Mouse (Mus musculus): ENCODE results near the gene Gtpbp1. TPM values are rescaled to one million over a fixed set of nuclear protein-coding genes. Genes with fewer than 3 reads are reported as not detected.

Gtpbp1 gene
- polyA plus RNA-seq, 1 experiment from 2014 or later = 36.4 TPM

GRCm38 (mm10) chr15:79755977-79756625, 65.5 kb downstream of the Gtpbp1 start:
- Histone ChIP-seq H3K4me1 (peaks cover 25% of the 10 kb centered on the region; the same call in 1 of the 2 replicates), H3K27ac (replicated peaks) (peak overlapping the region; percentile 28; the same call in 1 of the 2 replicates), H3K27me3 (no peaks in the 10 kb centered on the region), H3K9me3 (replicated peaks) (no peaks in the 10 kb centered on the region), H3K9ac (no peak overlapping the region), H3K36me3 (no peaks in the 10 kb centered on the region), H3K4me3 (replicated peaks) (no peak overlapping the region), H3K4me2 (replicated peaks) (no peak overlapping the region)
- 0 out of 2 replicates have a peak, but pooled peaks have one; percentile 32 for ATAC-seq (ENCODE audit: insufficient number of reproducible peaks, low FRiP score, low TSS enrichment, low read depth)
- 51% methylated on average over 8 of the region's 8 CpGs for WGBS

- H3K4me3 ChIP-seq (replicated peaks) = no peak overlapping the region
- no peaks in the 10 kb centered on the region for H3K27me3 ChIP-seq
- no peak overlapping the region for H3K4me2 ChIP-seq (replicated peaks)
- H3K9me3 ChIP-seq (replicated peaks) = no peaks in the 10 kb centered on the region
- no peak overlapping the region for H3K9ac ChIP-seq
- H3K36me3 ChIP-seq = peaks cover 7% of the 10 kb centered on the region; the same call in 1 of the 2 replicates
- no peak overlapping the region for H3K27ac ChIP-seq (replicated peaks)
- H3K4me1 ChIP-seq = peaks cover 25% of the 10 kb centered on the region; the same call in 1 of the 2 replicates
- WGBS = 99% methylated on average over 3 of the region's 3 CpGs
- no peak for ATAC-seq (ENCODE audit: insufficient number of reproducible peaks, low FRiP score, low TSS enrichment, low read depth)
Observed at GRCm38 (mm10) chr15:79757118-79757517, 66.5 kb downstream of the Gtpbp1 start.

GRCm38 (mm10) chr15:79760956-79761355, 70.3 kb downstream of the Gtpbp1 start:
- no peak overlapping the region for H3K4me2 ChIP-seq (replicated peaks)
- H3K36me3 ChIP-seq = peaks cover 32% of the 10 kb centered on the region
- peaks cover 33% of the 10 kb centered on the region for H3K4me1 ChIP-seq
- H3K4me3 ChIP-seq (replicated peaks) = no peak overlapping the region
- no peak overlapping the region for H3K9ac ChIP-seq
- no peaks in the 10 kb centered on the region for H3K9me3 ChIP-seq (replicated peaks)
- H3K27ac ChIP-seq (replicated peaks) = no peak overlapping the region
- WGBS = 78% methylated on average over 6 of the region's 6 CpGs
- no peak for ATAC-seq (ENCODE audit: insufficient number of reproducible peaks, low FRiP score, low TSS enrichment, low read depth)
- no peaks in the 10 kb centered on the region for H3K27me3 ChIP-seq

- no peak overlapping the region for H3K27ac ChIP-seq (replicated peaks)
- ATAC-seq (ENCODE audit: insufficient number of reproducible peaks, low FRiP score, low TSS enrichment, low read depth) = no peak
- H3K4me1 ChIP-seq = peaks cover 31% of the 10 kb centered on the region
- no peak overlapping the region for H3K9ac ChIP-seq
- 89% methylated on average over 9 of the region's 9 CpGs for WGBS
- H3K4me3 ChIP-seq (replicated peaks) = no peak overlapping the region
- no peaks in the 10 kb centered on the region for H3K27me3 ChIP-seq
- H3K9me3 ChIP-seq (replicated peaks) = no peaks in the 10 kb centered on the region
- no peak overlapping the region for H3K4me2 ChIP-seq (replicated peaks)
- H3K36me3 ChIP-seq = peaks cover 32% of the 10 kb centered on the region
Observed at GRCm38 (mm10) chr15:79763001-79763400, 72.4 kb downstream of the Gtpbp1 start.

GRCm38 (mm10) chr15:79763601-79764246, 73.1 kb downstream of the Gtpbp1 start:
- no peaks in the 10 kb centered on the region for H3K9me3 ChIP-seq (replicated peaks)
- no peak overlapping the region for H3K4me3 ChIP-seq (replicated peaks)
- H3K36me3 ChIP-seq = peaks cover 32% of the 10 kb centered on the region
- 86% methylated on average over 7 of the region's 7 CpGs for WGBS
- H3K27me3 ChIP-seq = no peaks in the 10 kb centered on the region
- H3K27ac ChIP-seq (replicated peaks) = no peak overlapping the region
- no peak overlapping the region for H3K9ac ChIP-seq
- no peak overlapping the region for H3K4me2 ChIP-seq (replicated peaks)
- H3K4me1 ChIP-seq = peaks cover 37% of the 10 kb centered on the region
- no peak for ATAC-seq (ENCODE audit: insufficient number of reproducible peaks, low FRiP score, low TSS enrichment, low read depth)

- WGBS = 68% methylated on average over 11 of the region's 11 CpGs
- no peak for ATAC-seq (ENCODE audit: insufficient number of reproducible peaks, low FRiP score, low TSS enrichment, low read depth)
- H3K9me3 ChIP-seq (replicated peaks) = no peaks in the 10 kb centered on the region
- H3K4me2 ChIP-seq (replicated peaks) = no peak overlapping the region
- peaks cover 32% of the 10 kb centered on the region for H3K36me3 ChIP-seq
- H3K4me3 ChIP-seq (replicated peaks) = no peak overlapping the region
- no peak overlapping the region for H3K9ac ChIP-seq
- peaks cover 37% of the 10 kb centered on the region for H3K4me1 ChIP-seq
- H3K27me3 ChIP-seq = no peaks in the 10 kb centered on the region
- H3K27ac ChIP-seq (replicated peaks) = no peak overlapping the region
Observed at GRCm38 (mm10) chr15:79764539-79765267, 74.1 kb downstream of the Gtpbp1 start.

- H3K4me3 ChIP-seq (replicated peaks) = no peak overlapping the region
- WGBS = 88% methylated on average over 2 of the region's 2 CpGs
- no peaks in the 10 kb centered on the region for H3K27me3 ChIP-seq
- ATAC-seq (ENCODE audit: insufficient number of reproducible peaks, low FRiP score, low TSS enrichment, low read depth) = no peak
- H3K27ac ChIP-seq (replicated peaks) = 0 out of 2 replicates have a peak overlapping the region, but pooled peaks have one; percentile 17
- H3K4me1 ChIP-seq = peaks cover 37% of the 10 kb centered on the region
- H3K4me2 ChIP-seq (replicated peaks) = no peak overlapping the region
- no peaks in the 10 kb centered on the region for H3K9me3 ChIP-seq (replicated peaks)
- no peak overlapping the region for H3K9ac ChIP-seq
- H3K36me3 ChIP-seq = peaks cover 32% of the 10 kb centered on the region
Observed at GRCm38 (mm10) chr15:79765361-79765760, 74.7 kb downstream of the Gtpbp1 start.

GRCm38 (mm10) chr15:79766168-79766567, 75.5 kb downstream of the Gtpbp1 start:
- no peaks in the 10 kb centered on the region for H3K9me3 ChIP-seq (replicated peaks)
- H3K36me3 ChIP-seq = peaks cover 32% of the 10 kb centered on the region
- no peak overlapping the region for H3K4me2 ChIP-seq (replicated peaks)
- WGBS = 62% methylated on average over 9 of the region's 10 CpGs
- H3K27ac ChIP-seq (replicated peaks) = 0 out of 2 replicates have a peak overlapping the region, but pooled peaks have one; percentile 34
- no peak for ATAC-seq (ENCODE audit: insufficient number of reproducible peaks, low FRiP score, low TSS enrichment, low read depth)
- no peak overlapping the region for H3K9ac ChIP-seq
- H3K4me3 ChIP-seq (replicated peaks) = no peak overlapping the region
- no peaks in the 10 kb centered on the region for H3K27me3 ChIP-seq
- peaks cover 43% of the 10 kb centered on the region for H3K4me1 ChIP-seq

GRCm38 (mm10) chr15:79766586-79767071, 76.0 kb downstream of the Gtpbp1 start:
- 80% methylated on average over 10 of the region's 10 CpGs for WGBS
- peak overlapping the region; percentile 34; the same call in 1 of the 2 replicates for H3K27ac ChIP-seq (replicated peaks)
- peaks cover 43% of the 10 kb centered on the region for H3K4me1 ChIP-seq
- H3K9ac ChIP-seq = no peak overlapping the region
- H3K27me3 ChIP-seq = no peaks in the 10 kb centered on the region
- no peaks in the 10 kb centered on the region for H3K9me3 ChIP-seq (replicated peaks)
- peaks cover 30% of the 10 kb centered on the region for H3K36me3 ChIP-seq
- H3K4me3 ChIP-seq (replicated peaks) = no peak overlapping the region
- ATAC-seq (ENCODE audit: insufficient number of reproducible peaks, low FRiP score, low TSS enrichment, low read depth) = no peak
- H3K4me2 ChIP-seq (replicated peaks) = no peak overlapping the region

GRCm38 (mm10) chr15:79767327-79767961, 76.8 kb downstream of the Gtpbp1 start:
- Histone ChIP-seq H3K27ac (replicated peaks) (no peak overlapping the region), H3K4me1 (peaks cover 43% of the 10 kb centered on the region), H3K27me3 (no peaks in the 10 kb centered on the region), H3K9ac (no peak overlapping the region), H3K4me3 (replicated peaks) (no peak overlapping the region), H3K4me2 (replicated peaks) (no peak overlapping the region), H3K36me3 (peaks cover 22% of the 10 kb centered on the region), H3K9me3 (replicated peaks) (no peaks in the 10 kb centered on the region)
- no peak for ATAC-seq (ENCODE audit: insufficient number of reproducible peaks, low FRiP score, low TSS enrichment, low read depth)
- WGBS = 80% methylated on average over 16 of the region's 16 CpGs

GRCm38 (mm10) chr15:79768302-79768701, 77.7 kb downstream of the Gtpbp1 start:
- H3K9me3 ChIP-seq (replicated peaks) = no peaks in the 10 kb centered on the region
- H3K4me1 ChIP-seq = peaks cover 44% of the 10 kb centered on the region
- no peaks in the 10 kb centered on the region for H3K27me3 ChIP-seq
- H3K4me2 ChIP-seq (replicated peaks) = no peak overlapping the region
- no peak overlapping the region for H3K27ac ChIP-seq (replicated peaks)
- ATAC-seq (ENCODE audit: insufficient number of reproducible peaks, low FRiP score, low TSS enrichment, low read depth) = no peak
- peaks cover 14% of the 10 kb centered on the region; the same call in 1 of the 2 replicates for H3K36me3 ChIP-seq
- no peak overlapping the region for H3K9ac ChIP-seq
- WGBS = 65% methylated on average over 6 of the region's 6 CpGs
- no peak overlapping the region for H3K4me3 ChIP-seq (replicated peaks)

Data from embryonic facial prominence, embryonic 15.5 days (tissue).